Mouse (Mus musculus) gastrocnemius, postnatal 25 days (tissue): ENCODE results near the gene Top2a. TPM values are rescaled to one million over a fixed set of nuclear protein-coding genes. Genes with fewer than 3 reads are reported as not detected.

Experiments used
- DNase-seq: peaks from one replicate; pipeline ENCODE4 v3.0.0; 2022
- total RNA-seq, 2 experiments: library from RNA; stranded (reverse); gene quantifications; 1 replicate in 1 of 2; 2 replicates in 1 of 2; pipeline ENCODE4 v1.2.3; 2021

Top2a gene
- total RNA-seq, 2 experiments from 2014 or later, result 2.3 to 3.8 TPM

GRCm38 (mm10) chr11:98964616-98965415 is 59.2 kb downstream of the Top2a start:
- peak; percentile 60 for DNase-seq

DNA sequence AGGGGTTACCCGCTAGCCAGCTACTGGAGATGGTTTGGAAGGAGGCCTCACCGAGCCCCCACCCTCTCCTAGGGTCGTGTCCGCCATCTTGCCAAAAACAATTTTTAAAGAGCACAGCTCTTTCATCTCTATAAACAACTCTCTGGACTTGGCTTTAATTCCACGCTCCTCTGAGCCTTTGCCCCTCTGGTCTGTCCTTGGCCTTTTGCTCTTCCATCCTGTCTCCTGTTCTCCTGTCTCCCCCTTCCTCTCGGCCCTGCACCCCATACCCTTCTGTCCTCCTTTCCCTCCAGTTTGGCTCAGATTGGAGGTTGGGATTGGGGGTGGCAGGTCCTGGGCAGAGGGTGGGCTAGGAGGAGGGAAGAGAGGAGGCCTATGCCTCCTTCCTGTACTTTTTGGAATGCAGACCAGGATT is 59.8 kb downstream of the Top2a start:
- DNase-seq, result no peak

GRCm38 (mm10) chr11:98963191-98964021 is 60.6 kb downstream of the Top2a start:
- DNase-seq, result peak; percentile 88

DNA sequence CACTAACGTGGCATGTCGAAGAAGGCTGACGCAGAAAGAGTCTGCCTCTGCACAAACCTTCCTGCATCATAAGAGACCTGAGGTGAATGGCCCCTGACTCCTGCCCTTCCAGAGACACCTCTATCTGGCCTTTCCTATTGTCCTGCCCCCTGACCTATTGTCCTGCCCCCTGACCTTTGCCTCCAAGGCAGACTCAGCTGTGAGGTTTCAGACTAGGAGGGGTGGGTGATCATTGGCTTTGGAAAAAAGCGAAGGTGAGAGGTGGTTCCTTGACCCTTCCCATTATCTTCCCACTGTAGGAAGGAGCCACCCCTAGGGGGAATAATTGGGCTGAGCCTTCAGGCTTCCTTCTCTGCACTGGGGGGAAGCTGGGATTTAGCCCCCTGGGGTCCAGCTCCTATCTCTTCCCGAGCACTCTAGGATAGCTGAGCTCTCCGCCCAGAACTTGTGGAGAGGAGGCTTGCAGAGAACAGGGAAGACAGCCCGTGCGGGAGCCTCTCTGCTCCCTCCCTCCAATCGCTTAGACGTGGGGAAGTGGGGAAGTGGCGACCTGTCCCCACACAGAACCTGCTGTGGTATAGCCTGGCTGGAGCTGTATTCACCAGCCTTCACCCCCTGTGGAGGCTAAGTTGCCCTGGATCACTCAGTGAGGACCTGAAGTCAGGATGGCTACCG is 61.4 kb downstream of the Top2a start:
- DNase-seq, result no peak

GRCm38 (mm10) chr11:98961766-98962165 is 62.2 kb downstream of the Top2a start:
- no peak for DNase-seq

- no peak for DNase-seq
These were observed 62.9 kb downstream of the Top2a start for GRCm38 (mm10) chr11:98961051-98961592.

- DNase-seq, result peak; percentile 79
These were observed 63.6 kb downstream of the Top2a start for GRCm38 (mm10) chr11:98960313-98960906.

- peak; percentile 84 for DNase-seq
These were observed 64.3 kb downstream of the Top2a start for GRCm38 (mm10) chr11:98959437-98960312.

- DNase-seq, result no peak
These were observed 67.6 kb downstream of the Top2a start for GRCm38 (mm10) chr11:98956340-98956739.

DNA sequence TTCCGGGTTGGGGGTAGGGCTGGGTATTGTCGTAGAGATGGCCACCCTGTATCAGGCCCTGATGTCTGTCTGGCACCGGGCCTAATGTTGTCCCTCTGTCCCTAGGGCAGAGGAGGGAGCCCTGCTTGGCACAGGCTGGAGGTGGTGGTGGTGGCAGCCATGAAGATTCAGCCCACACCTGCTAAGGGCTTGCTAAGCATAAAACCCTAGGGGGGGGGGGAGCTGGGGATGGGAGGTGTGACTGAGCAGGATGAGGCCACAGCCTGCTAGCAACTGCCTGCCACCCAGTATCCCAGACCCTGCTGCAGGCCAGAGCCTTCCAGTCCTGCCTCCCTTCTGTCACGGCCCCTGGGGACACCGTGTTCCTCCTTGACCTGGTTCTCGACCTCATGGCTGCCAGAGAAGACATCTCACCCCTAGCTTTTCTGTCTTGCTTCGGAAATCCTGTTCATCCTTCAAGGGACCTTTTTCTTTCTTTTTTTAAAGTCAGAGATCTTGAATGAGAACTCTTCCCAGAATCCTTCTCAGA is 68.2 kb downstream of the Top2a start:
- no peak for DNase-seq

GRCm38 (mm10) chr11:98954801-98955706 is 68.9 kb downstream of the Top2a start:
- no peak for DNase-seq

DNA sequence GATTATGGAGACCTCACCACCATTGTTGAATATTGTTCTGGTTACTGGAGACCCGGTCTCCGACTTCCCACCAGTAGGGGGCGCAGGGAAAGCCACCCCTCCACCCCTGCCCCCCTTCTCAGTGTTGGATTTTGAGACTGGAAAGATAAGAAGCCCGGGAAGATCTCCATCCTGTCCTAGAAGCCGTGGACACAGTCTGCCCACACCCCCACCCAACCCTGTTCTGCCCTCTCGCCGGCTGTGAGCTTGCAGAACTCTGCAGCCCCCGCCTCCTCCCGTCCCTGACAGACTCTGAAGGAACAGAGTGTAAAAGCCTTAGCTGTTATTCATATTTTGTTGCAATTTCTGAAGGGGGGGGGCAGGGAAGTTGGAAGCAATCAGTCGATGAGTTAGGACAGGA is 69.6 kb downstream of the Top2a start:
- DNase-seq, result no peak

- no peak for DNase-seq
These were observed 70.1 kb downstream of the Top2a start for GRCm38 (mm10) chr11:98953835-98954320.

DNA sequence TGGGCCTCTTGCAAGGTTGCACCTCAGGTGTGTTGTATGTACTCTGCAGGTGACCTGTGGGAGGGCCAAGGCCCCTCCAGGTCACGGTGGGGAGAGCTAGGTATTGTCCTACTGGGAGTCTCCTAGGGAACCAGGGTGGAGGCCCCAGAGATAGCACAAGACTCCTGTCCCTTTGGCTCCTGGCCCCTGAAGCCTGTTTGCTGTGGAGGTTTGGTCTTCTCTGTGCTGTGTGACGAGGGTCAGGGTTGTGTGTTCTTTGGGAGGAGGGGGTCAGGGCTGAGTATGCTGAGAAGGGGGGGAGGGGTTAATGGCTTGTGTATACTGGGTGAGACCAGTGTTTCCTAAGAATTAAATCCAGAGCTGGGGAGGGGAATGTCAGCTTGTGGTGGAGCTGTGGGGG is 70.6 kb downstream of the Top2a start:
- no peak for DNase-seq

DNA sequence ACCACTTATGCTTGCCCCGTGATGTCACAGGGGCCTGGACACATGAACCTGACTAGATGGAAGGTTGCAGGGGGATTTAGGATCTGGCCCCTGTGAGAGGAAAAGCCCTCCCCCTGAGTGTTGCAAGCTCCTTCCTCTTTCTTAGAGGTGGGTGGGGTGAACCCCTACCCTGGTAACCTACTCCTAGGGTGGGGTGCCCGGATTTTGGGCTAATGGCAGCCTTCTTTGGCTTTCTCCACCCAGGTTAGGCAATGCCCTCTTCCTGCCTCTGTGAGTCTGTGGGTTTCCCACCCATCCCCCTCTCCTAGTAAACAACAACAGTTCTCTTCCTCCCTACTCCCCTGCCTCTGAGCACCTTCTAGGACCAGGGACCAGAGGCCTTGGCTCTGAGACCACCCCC is 71.3 kb downstream of the Top2a start:
- no peak for DNase-seq

- DNase-seq, result no peak
These were observed 71.9 kb downstream of the Top2a start for GRCm38 (mm10) chr11:98952111-98952510.

DNA sequence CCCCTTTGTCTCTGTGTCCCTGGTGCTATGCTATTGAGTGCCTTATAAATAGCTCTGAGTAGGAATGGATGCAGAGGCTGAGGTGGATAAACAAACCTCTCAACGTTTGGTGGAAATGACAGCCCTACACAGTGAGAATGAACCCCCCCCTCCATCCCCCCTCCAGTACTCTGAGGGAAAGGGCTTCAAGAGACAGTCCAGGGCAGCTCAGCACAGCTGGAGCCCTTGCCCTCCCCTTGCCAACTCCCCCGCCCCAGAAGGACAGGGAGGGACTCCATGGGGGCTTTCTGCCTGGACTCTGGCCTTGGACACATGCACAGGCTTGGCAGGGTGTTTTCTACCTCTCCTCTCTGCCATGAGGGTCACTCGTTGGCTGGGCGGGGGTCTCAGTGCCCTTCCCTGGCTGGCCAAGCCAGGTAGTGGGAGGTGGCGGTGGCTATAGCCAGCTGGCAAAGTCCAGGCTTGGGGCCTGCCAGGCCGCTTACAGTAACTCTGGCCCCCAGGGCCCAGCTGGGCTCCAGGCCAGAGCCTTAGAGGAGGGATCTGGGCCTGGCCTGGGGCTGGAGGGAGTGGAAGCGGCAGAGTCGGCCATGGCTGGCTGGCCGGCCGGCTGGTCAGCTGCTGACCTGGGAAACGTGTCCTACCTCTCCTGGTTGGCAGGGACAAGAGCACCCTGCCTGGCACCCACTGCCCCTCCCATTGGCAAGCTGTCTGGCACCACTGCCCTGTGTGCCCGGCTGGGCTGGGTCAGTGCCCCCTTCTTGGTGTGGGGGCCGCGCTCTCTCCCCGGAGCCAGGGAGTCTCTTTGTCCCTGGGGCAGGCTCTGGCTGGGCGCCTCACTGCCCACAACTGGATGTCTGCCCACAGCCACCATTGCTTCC is 72.7 kb downstream of the Top2a start:
- DNase-seq, result peak; percentile 95

DNA sequence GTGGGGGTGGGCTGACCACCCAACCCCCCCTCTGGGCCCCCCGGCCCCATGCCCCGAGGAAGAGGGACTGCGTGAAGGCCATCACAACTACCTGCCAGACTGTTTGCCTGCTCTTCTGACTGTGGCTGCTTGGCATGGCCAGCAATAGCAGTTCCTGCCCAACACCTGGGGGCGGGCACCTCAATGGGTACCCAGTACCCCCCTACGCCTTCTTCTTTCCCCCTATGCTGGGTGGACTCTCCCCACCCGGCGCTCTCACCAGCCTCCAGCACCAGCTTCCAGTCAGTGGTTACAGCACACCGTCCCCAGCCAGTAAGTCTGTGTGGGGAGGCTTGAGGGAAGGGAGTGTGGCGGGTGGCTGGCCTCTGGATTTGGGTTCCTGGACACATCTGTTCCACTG is 73.5 kb downstream of the Top2a start:
- no peak for DNase-seq
